Mouse (Mus musculus) retina, embryonic 14.5 days (tissue): ENCODE measurements around the gene March10.
A peak's percentile ranks its signal among the peaks of the same experiment; 100 is the strongest.

ENCODE experiments used
- DNase-seq: peaks from one replicate; pipeline ENCODE4 v3.0.0-alpha.2; 2015; ENCODE audit warnings: low spot score

March10 gene

GRCm38 (mm10) chr11:105352152-105352551, 104.4 kb downstream of the March10 start:
- no peak for DNase-seq

GRCm38 (mm10) chr11:105350643-105351042, 105.9 kb downstream of the March10 start:
- no peak for DNase-seq

GRCm38 (mm10) chr11:105349780-105350324, 106.7 kb downstream of the March10 start:
- no peak for DNase-seq

- DNase-seq, result no peak
Observed at GRCm38 (mm10) chr11:105348495-105348982, 108.0 kb downstream of the March10 start.

GRCm38 (mm10) chr11:105347162-105348161, 109.1 kb downstream of the March10 start:
- DNase-seq, result peak; percentile 91

GRCm38 (mm10) chr11:105345284-105345683, 111.3 kb downstream of the March10 start:
- DNase-seq, result peak; percentile 40

GRCm38 (mm10) chr11:105338596-105339390, 117.7 kb downstream of the March10 start:
- DNase-seq, result no peak

- DNase-seq, result no peak
Observed at GRCm38 (mm10) chr11:105333867-105334670, 122.5 kb downstream of the March10 start.

GRCm38 (mm10) chr11:105332468-105332867, 124.1 kb downstream of the March10 start:
- DNase-seq, result peak; percentile 79

GRCm38 (mm10) chr11:105331732-105332131, 124.8 kb downstream of the March10 start:
- DNase-seq, result peak; percentile 57

GRCm38 (mm10) chr11:105331129-105331528, 125.4 kb downstream of the March10 start:
- DNase-seq, result no peak

GRCm38 (mm10) chr11:105329962-105330361, 126.6 kb downstream of the March10 start:
- no peak for DNase-seq

GRCm38 (mm10) chr11:105327101-105327500, 129.4 kb downstream of the March10 start:
- no peak for DNase-seq

- DNase-seq, result no peak
Observed at GRCm38 (mm10) chr11:105323530-105323929, 133.0 kb downstream of the March10 start.

- no peak for DNase-seq
Observed at GRCm38 (mm10) chr11:105321090-105321489, 135.4 kb downstream of the March10 start.

GRCm38 (mm10) chr11:105317769-105318168, 138.8 kb downstream of the March10 start:
- DNase-seq, result no peak

GRCm38 (mm10) chr11:105316121-105316520, 140.4 kb downstream of the March10 start:
- DNase-seq, result no peak

GRCm38 (mm10) chr11:105315296-105315695, 141.2 kb downstream of the March10 start:
- DNase-seq, result no peak

GRCm38 (mm10) chr11:105313633-105314014, 142.9 kb downstream of the March10 start:
- DNase-seq, result no peak

GRCm38 (mm10) chr11:105312972-105313632, 143.4 kb downstream of the March10 start:
- peak; percentile 48 for DNase-seq
